Mouse (Mus musculus): Measurements from ENCODE around the gene Dnajc13.

- TF ChIP-seq CTCF (IDR thresholded peaks at IDR 0.05) (no peak; the same call in 1 of the 2 replicates), EP300 (IDR thresholded peaks at IDR 0.05) (no peak)
These were observed at the start of gene Dnajc13 for GRCm38 (mm10) chr9:104262823-104263352.

Measured in lung, postnatal 0 days (tissue).